In the genomic region with DNA sequence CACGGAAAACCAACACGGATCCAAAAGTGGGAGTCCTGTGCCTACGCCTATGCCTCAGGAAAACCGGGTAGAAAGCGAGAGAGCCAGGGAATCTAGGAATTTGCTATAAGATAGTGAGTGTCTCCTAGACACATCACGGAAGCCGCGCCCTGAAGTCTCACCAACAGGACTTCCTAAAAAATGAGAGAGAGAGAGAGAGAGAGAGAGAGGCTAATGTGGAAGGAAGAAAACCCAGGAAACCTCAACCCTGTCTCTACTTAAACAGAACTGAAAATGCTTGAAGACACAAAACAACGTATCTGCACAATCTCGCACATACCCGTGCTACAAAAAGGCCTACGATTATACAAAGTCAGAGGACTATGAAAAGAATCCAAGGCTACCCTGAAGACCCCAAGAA, we compare ENCODE assay signal across 21 mouse cellular contexts. TPM values are rescaled to one million over a fixed set of nuclear protein-coding genes. Genes with fewer than 3 reads are reported as not detected.
A peak's percentile ranks its signal among the peaks of the same experiment; 100 is the strongest.
DNase-seq lines count a peak whose midpoint lies in the region; TF ChIP-seq lines count a peak whose summit lies in the region.
"Had no signal": no experiment of that assay in that cellular context is flagged by ENCODE, and none has a peak within 500 bp of the region (broad histone marks: within the 10 kb centered on the region; RNA-seq: fewer than 3 reads in every experiment).

No protein-coding gene starts in this region.

- peaks cover 16% of the 10 kb centered on the region for H3K4me1 ChIP-seq in spleen, adult 2 months (ENCODE audit: control insufficient read depth, insufficient read depth, insufficient read length)
- H3K4me1 ChIP-seq in bone marrow macrophage, adult 2 months (ENCODE audit: control insufficient read depth, insufficient read depth, low read length): peaks cover 35% of the 10 kb centered on the region

- peaks cover 93% of the 10 kb centered on the region for H3K79me2 ChIP-seq in macrophage (ENCODE audit: inconsistent target)

- no peak overlapping the region for H3K4me3 ChIP-seq in spleen, adult 2 months (ENCODE audit: extremely low read depth, insufficient read depth, insufficient read length)
- peak overlapping the region; percentile 26; the same call in 1 of the 2 replicates for H3K4me3 ChIP-seq in bone marrow macrophage, adult 2 months (ENCODE audit: insufficient read depth, low read length)
- H3K4me3 ChIP-seq in macrophage (ENCODE audit: inconsistent target): no peak overlapping the region; the same call in 1 of the 2 replicates
- H3K4me3 ChIP-seq: embryonic facial prominence, embryonic 13.5 days; forebrain, embryonic 12.5 days; gastrocnemius, adult 2 months; heart, embryonic 10.5 days; hindbrain, embryonic 13.5 days had no signal

- no peak for TF ChIP-seq CTCF in spleen, adult 2 months (IDR thresholded peaks at IDR 0.05; ENCODE audit: extremely low read depth, insufficient read depth, insufficient read length, insufficient replicate concordance)
- no peak for TF ChIP-seq CTCF in bone marrow macrophage, adult 2 months (IDR thresholded peaks at IDR 0.05; ENCODE audit: low read depth, low read length)

- no peak for DNase-seq in spleen, adult 2 months (ENCODE audit: low read depth in 1 of 2, low spot score in 2 of 2)
- DNase-seq in spleen, adult 18-20 months: no peak
- no peak for DNase-seq in adrenal gland, postnatal 10 days
- DNase-seq in right cerebral cortex, postnatal 10 days (ENCODE audit: low spot score in 2 of 2): no peak
- no peak for DNase-seq in adrenal gland, postnatal 14 days
- DNase-seq: adrenal gland, postnatal 36 days; cerebellum, adult 11-12 months; cerebellum, adult 9-10 months; cerebellum, postnatal 25 days; gastrocnemius, adult 2 months; gastrocnemius, postnatal 25 days; heart, adult 18-20 months; heart, postnatal 10 days; heart, postnatal 4 days had no signal

- H3K36me3 ChIP-seq in spleen, adult 2 months (ENCODE audit: control insufficient read depth, insufficient read depth, low read length): no peaks in the 10 kb centered on the region
- no peaks in the 10 kb centered on the region for H3K36me3 ChIP-seq in macrophage (ENCODE audit: inconsistent target)
- H3K36me3 ChIP-seq: forebrain, embryonic 12.5 days; hindbrain, embryonic 13.5 days had no signal

- TF ChIP-seq POLR2A in spleen, adult 2 months (IDR thresholded peaks at IDR 0.05; ENCODE audit: low read depth, low read length): no peak
- TF ChIP-seq POLR2A in bone marrow macrophage, adult 2 months (IDR thresholded peaks at IDR 0.05; ENCODE audit: borderline replicate concordance, low read depth, low read length): no peak

- WGBS in spleen, adult 2 months: 62% methylated on average over 12 of the region's 12 CpGs
- 27% methylated on average over 12 of the region's 12 CpGs for WGBS in macrophage (ENCODE audit: missing documents)

- H3K27me3 ChIP-seq in spleen, adult 2 months (ENCODE audit: control insufficient read depth, insufficient read depth, low read length): no peaks in the 10 kb centered on the region
- H3K27me3 ChIP-seq: embryonic facial prominence, embryonic 13.5 days; forebrain, embryonic 12.5 days; hindbrain, embryonic 13.5 days had no signal

- H3K27ac ChIP-seq in spleen, adult 2 months (ENCODE audit: insufficient read depth, low read length): 0 out of 2 replicates have a peak overlapping the region, but pooled peaks have one; percentile 20
- H3K27ac ChIP-seq in bone marrow macrophage, adult 2 months (ENCODE audit: insufficient read depth, low read depth, low read length): peak overlapping the region; percentile 84
- H3K27ac ChIP-seq in macrophage: peak overlapping the region; percentile 76
- H3K27ac ChIP-seq: embryonic facial prominence, embryonic 13.5 days; forebrain, embryonic 12.5 days; gastrocnemius, adult 2 months; heart, embryonic 10.5 days; hindbrain, embryonic 13.5 days; hindbrain, postnatal 0 days had no signal

RNA-seq across cellular contexts. Expression of a gene that starts 10.6 kb away (rescaled TPM):
- polyA plus RNA-seq in spleen, adult 2 months (2012; rRNA removed): 4.5 and 6.5 TPM in 2 replicates
- polyA plus RNA-seq in bone marrow macrophage, adult 2 months (2012; ENCODE audit: insufficient read depth, insufficient read length, missing spikeins): 9.2 and 9.6 TPM in 2 replicates
- total RNA-seq in macrophage (2018; cell fraction: chromatin; rRNA removed): 100 to 1,000 TPM in 1 of 26 experiments, 10 to 100 TPM in 25; 42.6 to 104 (median 62.6) TPM
- 10 to 100 TPM; 13.2 to 22.2 (median 15.7) TPM for total RNA-seq in macrophage (2018; cell fraction: cytosol; rRNA removed)
- 10 to 100 TPM; 28.7 to 85.8 (median 44.0) TPM for total RNA-seq in macrophage (2018; cell fraction: nucleus; rRNA removed)
- polyA plus RNA-seq in macrophage (2018): 5.8 to 6.5 TPM (median 6.0 TPM) in 3 replicates
- total RNA-seq in adrenal gland, postnatal 10 days (2021): 10 to 100 TPM; 45.2 to 64.7 TPM
- 65.2 and 66.5 TPM in 2 replicates for total RNA-seq in adrenal gland, postnatal 14 days (2021)

Comparison
In these comparisons a context has a peak if more than half of its experiments do, and no peak if none do; other contexts are left out.
1. H3K27ac ChIP-seq: peak in every context shown above with its lines; median percentile 84 in bone marrow macrophage, adult 2 months; 76 in macrophage; 20 in spleen, adult 2 months.